Mouse (Mus musculus) heart, postnatal 14 days (tissue): ENCODE data around the gene Gm20388. TPM values are rescaled to one million over a fixed set of nuclear protein-coding genes. Genes with fewer than 3 reads are reported as not detected.

Source experiments
- DNase-seq, 2 experiments: peaks; one replicate each; pipeline ENCODE4 v3.0.0; 2021 to 2022
- intact Hi-C: fragments of 180-260 bp; cut with DNase I; formaldehyde crosslinking; loops from one replicate; pipeline ENCODE4 v1.15.1; 2025
- total RNA-seq, 2 experiments: library from RNA; stranded (reverse); gene quantifications; 2 replicates each; pipeline ENCODE4 v1.2.3; 2021

Gene Gm20388
- total RNA-seq, 2 experiments from 2014 or later = 0.24 TPM; not detected in 1

DNA sequence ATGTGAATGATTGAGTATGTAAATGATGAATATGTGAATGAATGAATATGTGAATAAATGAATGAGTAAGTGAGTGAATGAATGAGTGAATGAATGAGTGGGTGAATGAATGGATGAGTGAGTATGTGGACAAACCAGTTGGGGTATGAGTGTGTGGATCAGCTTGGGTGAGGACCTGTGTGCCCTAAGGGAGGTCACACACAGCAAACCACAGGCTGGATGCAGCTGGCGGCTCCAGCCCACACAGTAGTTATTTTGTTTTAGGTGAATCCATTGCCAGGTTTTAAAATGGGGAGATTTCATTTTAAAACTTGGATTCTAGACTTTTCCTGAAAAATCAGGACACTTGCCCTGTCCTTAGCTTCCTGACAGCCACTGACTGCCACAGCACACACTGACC, 2341.1 kb downstream of the Gm20388 start:
- DNase-seq = no peak
- intact Hi-C loops = no loop called here

DNA sequence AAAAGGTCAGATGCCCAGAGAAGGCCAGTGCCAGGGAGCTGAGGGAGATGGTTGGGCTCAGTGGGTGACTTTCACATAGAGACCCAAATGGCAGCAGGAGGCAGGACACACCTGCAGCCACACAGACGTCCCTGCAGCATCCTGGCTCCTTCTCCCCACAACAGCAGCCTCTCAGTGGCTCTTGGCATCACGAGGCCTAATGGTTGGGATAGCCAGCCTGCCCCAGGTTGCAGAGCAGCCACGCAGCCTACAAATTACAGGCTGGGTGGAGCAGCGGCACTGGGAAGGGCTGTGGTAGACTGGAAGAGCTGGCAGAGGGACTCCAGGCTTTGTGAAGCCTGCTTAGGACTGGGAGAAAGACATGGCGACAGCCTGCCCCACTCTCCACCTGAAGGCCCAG, 2341.7 kb downstream of the Gm20388 start:
- intact Hi-C loops = no loop called here
- DNase-seq = no peak

DNA sequence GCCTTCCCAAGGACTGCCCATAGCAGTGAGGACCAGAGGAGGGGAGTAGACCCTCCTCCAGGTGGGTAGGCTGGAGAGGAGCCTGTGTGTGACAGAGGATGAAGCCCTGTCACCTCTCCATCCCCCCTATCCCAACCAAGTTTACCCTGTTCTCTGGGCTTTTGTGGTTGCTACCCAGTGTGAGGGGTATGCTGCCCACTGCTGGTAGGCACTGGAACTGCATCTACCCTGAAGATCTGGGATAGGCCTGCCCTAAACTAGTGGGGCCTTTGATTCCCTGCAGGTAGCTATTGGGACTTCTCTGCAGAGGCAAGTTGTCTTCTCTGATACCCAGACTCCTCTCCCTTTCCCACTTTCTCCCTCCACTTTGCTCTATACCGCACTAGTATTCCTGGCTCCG, 2348.7 kb downstream of the Gm20388 start:
- intact Hi-C loops = loop anchor here (2.0 kb wide), 1 partner anchor 281 kb away; no protein-coding TSS in a partner anchor
- peak; percentile 79 to 88 for DNase-seq

DNA sequence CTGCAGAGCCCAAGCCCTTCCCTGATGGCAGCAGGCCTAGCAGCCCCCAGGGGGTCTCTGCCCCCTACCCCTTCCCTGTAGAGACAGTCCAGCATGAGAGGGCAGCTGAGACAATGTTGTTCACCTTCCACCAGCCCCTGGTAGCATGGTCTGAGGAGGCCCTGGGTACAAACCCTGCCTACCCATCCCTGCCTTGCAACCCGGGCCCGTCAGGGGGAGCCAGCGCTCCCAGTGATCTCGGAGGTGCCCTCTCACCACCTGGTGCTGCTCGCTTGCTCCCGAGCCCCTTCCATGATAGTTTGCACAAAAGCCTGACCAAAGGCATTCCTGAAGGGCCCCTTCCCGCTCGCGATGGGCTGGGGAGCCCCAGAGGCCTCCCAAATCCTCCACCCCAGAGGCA, 2350.1 kb downstream of the Gm20388 start:
- intact Hi-C loops = loop anchor here (2.0 to 5.0 kb wide), 2 partner anchors 63 to 98 kb away; no protein-coding TSS in a partner anchor
- no peak for DNase-seq

DNA sequence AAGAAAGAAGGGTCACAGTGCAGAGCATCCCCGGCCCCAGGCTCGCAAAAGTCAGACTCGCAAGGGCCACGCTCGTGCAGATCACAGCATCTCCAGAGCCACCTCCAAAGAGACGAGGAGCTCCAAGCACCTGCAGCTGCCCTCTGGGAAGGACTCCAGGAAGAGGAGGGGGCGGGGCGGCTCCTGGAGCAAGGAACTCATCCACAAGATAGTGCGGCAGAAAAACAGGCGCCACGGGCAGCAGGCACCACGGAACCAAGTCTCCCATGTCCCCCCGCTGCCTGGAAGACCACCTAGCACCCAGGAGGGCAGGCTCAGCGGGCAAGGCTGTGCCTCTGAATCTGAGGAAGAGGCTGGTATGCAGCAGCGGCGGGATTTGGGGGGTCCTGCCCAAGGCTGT, 2352.2 kb downstream of the Gm20388 start:
- no peak for DNase-seq
- intact Hi-C loops = loop anchor here (5.0 kb wide), 1 partner anchor 66 kb away; no protein-coding TSS in a partner anchor

DNA sequence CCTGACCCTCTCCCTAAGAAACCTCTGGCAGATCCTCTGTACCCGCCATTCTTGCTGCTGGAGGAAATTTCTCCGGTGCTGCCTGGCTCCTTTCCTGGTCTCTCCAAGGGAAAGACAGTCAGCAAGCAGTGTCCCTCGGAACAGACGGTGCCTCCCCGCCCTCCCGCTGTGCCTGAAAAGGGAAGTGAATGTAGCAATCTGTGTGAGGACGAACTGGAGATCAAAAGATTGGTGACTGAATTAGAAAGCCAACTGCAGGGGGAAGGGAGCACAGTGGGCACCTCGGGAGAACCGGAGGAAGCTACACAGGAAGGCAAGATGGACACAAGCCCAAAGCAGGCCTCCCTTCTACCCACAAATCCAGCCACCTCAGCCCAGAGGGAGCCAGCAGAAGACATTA, 2353.6 kb downstream of the Gm20388 start:
- no peak for DNase-seq
- intact Hi-C loops = loop anchor here (5.0 kb wide), 1 partner anchor 67 kb away; no protein-coding TSS in a partner anchor

DNA sequence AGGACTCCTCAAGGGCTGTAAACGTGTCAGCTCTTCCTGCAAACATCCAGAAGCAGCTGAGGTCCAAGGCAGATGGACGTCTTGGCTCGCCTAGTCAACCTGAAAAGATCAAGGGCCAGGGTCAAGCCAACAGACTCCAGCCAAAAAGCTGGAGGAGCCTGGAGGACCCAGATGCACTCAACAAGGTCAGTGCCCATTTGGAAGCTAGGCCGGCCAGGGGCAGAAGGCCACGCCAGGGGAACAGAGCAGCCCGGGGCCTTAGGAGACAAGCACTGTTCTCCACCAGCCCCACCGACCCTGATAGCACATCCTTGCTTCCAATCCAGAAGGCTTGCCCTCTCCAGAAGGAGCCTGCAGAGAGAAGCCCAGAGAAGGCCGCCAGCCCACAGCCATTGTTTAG, 2354.9 kb downstream of the Gm20388 start:
- DNase-seq = no peak
- intact Hi-C loops = no loop called here

DNA sequence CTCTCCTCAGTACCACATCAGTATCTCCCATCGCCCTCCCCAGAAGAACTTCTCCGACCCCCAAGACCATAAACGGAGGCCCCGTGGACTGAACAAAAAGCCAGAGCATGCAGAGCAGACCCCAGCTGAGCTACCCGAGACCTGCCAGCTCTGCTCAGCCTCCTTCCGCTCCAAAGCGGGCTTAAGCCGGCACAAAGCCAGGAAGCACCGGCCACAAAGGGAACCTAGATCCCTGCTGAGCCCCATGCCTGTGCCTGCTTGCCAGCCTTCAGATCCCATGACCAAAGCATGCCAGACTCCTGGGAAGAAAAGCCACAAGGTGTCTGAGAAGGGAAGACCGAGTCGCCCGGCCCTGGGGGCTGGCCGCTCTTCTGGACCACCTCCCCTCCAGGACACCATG, 2356.2 kb downstream of the Gm20388 start:
- intact Hi-C loops = no loop called here
- no peak for DNase-seq

DNA sequence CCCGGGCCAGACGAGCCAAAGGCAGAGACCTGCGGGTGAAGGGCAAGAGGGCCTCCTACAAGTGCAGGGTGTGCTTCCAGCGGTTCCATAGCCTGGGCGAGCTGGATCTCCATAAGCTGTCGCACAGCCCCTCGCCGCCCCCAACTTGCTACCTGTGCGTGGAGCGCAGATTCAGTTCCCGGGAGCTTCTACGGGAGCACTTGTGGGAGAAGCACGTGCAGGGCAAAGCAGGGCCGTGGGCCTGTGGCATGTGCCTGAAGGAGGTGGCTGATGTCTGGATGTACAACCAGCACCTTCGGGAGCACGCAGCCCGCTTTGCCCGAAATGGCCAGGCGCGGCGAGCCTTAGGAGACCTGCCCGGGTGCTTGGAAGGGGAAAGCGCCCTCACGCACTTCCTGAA, 2358.2 kb downstream of the Gm20388 start:
- no peak for DNase-seq
- intact Hi-C loops = loop anchor here (2.0 kb wide), 1 partner anchor 290 kb away; no protein-coding TSS in a partner anchor

DNA sequence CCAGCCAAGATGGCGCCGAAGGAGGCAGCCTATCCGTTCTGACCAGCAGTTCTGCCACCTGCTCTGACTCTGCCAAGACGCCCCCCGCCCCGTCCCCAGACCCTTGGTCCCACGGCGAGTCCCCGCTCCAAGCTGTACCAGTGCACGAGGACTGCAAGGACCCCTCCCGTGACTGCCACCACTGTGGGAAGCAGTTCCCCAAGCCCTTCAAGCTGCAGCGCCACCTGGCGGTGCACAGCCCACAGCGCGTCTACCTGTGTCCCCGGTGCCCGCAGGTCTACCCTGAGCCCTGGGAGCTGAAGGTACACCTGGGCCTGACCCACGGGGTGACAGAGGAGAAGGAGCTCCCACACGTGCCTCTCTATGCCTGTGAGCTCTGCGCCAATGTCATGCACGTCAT, 2358.8 kb downstream of the Gm20388 start:
- intact Hi-C loops = loop anchor here (2.0 kb wide), 1 partner anchor 291 kb away; no protein-coding TSS in a partner anchor
- DNase-seq = peak; percentile 77 to 85

DNA sequence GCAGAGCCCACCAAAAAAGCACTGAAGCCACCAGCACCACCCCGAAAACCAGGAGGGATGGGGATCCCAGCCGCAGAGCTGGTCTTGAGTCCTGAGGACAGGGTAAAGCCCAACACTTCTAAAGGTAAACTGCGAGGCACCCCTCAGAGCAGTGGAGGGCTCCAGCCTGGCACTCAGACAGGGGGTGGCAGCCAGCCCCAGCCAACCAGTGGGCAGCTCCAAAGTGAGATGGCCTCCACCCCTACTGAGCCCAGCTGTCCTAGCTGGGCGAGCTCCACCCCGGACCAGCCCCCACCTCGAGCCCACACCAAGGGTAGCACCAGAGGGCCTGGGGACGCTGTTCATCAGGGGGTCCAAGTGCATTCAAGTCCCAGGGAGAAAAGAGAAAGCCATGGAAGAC, 2359.9 kb downstream of the Gm20388 start:
- no peak for DNase-seq

DNA sequence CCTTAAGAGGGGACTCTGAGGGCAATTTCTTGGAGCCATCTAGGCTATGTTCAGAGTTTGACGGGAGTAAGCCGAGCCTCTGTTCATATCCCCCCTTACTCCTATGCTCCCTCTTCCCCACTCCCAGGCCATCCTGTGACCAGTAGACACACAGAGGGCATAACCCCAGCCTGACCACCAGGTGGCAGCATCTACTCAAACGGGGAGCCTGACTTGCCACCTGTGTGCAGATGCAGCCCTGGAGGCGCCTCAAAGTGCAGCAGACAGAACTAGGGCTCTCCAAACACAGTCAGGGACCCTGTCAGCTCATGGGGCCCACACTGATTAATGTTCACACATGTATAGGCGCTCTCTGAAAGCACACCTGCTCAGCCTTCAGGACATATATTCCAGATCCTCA, 2362.5 kb downstream of the Gm20388 start:
- peak; percentile 89 to 91 for DNase-seq
- intact Hi-C loops = loop anchor here (1.0 to 5.0 kb wide), 3 partner anchors 60 to 174 kb away; no protein-coding TSS in a partner anchor

More for the DNA sequence above, 2359.9 kb downstream of the Gm20388 start:
- intact Hi-C loops = loop anchor here (5.0 kb wide), 1 partner anchor 177 kb away; no protein-coding TSS in a partner anchor

DNA sequence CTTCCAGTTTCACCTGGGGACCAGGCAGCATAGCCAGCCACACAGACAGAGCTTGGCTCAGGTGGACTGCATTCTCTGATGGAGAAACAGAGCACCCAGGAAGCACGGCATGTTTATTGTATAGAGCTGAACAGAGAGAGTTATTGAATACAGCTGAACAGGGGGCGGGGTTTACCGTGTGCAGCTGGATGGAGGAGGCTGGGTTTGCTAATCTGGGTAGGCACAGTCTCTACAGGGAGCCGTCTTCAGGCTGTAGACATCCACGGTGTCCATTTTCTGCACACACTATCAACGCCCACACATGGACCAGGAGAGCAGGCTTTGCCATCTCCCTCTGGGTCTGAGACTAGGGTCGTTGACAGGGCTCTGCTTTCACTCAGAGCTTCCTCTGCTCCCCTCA, 2363.2 kb downstream of the Gm20388 start:
- no peak for DNase-seq
- intact Hi-C loops = loop anchor here (1.0 to 5.0 kb wide), 3 partner anchors 59 to 173 kb away; no protein-coding TSS in a partner anchor

DNA sequence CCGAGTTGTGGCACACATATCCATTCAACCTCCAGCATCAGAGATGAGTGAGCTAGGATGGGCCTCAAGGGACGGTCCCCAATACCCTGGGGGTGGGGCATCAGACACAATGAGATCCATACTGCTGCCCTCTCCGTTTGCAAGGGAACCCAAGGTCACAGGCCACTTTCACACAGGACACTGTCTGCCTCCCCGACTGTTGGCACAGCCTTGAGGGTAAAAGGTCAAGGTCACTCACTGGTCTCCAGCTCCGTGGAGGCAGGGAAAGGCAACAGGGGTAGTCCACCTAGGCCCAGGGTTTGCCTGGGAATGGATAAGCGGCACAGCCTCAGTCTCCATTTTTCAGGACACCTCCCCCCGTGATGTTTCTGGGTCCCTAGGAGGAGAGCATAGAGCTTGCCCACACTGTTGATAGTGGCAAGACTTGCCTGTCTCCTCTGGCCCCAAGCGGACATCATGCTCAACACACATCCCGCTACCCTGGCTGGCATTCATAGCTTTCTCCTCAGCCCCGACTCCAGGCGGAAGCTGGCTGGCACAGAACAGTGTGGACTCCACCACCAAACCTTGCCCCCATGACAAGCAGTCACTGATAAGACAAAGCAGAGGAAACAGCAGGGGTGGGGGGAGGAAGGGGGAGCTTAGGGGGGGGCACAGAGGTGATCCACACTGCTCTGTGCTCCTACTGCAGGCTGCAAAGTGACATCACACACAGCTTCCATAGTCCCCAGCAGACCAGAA, 2364.2 kb downstream of the Gm20388 start:
- intact Hi-C loops = loop anchor here (5.0 kb wide), 1 partner anchor 172 kb away; no protein-coding TSS in a partner anchor

DNA sequence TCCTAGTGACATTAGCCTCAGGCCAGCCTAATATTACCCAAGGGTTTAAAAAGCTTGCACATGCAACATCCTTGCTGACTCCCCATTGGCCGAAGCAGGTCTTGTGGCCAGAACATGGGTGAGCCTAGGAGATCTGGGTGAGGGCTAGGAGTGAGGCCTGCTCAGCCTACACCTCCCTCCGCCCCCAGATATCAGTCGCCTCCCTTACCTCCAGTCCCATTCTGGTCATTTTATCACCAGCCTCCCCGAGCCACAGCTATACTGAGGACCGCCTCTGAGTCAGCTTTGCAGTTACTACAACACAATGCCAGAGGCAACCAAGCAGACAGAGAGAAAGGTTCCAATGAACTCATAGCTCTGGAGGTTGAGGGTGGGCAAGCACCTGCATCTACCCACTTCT, 2365.7 kb downstream of the Gm20388 start:
- intact Hi-C loops = no loop called here
- DNase-seq = no peak

More for the DNA sequence above, 2364.2 kb downstream of the Gm20388 start:
- no peak for DNase-seq

DNA sequence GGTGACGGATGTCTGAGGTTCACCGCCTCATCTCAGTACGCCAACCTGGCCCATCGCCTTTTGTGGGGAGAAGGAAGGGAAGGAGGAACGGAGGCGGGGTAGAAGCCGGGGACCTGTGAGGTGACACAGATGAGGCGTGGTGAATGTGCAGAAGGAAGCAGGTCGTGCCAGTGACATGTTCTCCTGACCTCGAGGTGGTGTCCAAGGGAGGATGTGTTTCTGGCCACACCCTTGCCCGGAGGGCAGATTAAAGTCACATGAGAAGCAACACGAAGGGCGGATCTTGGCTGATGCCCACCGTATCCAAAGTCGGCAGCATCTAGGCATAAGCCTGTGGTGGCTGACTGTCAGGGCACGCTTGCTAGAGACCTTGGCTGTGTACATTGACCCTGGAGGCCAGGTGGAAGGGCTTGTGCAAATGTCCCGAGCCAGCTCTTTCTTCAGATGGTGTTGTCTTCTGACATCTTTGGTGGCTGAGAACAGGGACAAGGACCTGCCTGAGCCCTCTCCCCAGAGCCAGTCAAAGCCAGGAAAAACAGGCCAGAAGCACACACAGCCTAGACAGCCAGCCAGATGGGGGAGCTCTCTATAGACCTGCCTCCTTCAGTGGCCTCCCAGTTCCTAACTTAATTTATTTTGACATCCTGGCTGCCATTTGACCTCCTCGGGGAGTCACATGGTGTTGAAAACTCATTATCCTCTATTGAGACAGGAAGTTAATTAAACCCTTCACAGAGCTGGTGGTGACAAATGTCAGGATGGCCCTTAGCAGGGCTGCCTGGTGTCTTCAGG, 2366.8 kb downstream of the Gm20388 start:
- DNase-seq = no peak
- intact Hi-C loops = no loop called here

DNA sequence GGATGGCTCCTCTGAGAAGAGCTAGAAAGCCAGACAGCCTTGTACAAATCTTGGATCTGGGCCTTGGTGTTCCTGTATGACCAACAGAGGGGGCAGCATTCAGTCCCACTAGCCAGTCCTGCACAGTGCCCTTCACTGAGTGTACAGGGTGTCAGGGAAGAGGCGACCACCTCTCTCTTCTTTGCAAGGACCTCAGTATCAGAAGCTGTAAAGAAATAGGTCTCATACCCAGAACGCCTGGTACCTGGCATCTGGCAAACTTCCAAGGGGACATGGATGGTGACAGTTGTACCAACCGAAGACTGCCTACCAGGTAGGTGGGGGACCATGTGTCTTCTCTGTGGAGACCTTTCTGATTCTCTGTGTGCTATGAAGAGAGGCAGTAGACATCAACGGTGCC, 2369.5 kb downstream of the Gm20388 start:
- intact Hi-C loops = no loop called here
- no peak for DNase-seq

DNA sequence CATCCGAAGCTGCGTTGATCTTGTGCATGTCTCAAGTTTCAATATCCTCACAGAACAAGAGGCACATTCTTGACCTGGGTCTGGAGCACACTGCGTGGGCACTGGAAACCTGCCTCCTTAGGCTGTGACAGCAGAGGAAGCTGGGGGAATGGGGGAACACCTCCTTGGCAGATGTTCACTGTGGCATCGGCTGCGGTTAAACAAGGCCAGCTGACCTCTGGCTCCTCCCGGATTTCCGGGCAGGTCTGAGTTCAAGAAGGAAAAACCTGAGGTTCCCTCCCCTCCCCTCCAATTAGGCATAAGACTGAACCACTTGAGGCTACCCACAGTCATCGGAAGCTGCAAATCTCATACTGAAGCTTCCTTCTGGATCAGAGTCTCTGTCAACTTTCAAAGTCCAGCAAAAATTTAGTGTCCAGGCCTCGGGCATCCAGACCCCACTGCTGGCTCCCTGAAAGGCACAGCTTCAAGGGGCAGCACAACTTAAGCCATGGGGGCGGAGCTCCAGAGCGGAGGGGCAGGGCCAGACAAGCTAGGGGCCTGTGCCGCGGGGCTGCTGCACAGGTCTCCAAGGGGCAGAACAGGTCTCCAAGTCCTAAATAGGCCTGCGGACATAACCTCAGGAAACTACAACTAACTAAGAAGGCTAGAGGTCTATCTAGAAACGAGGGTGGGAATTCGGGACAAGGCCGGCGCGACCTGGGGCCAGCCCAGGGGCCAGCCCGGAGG, 2370.1 kb downstream of the Gm20388 start:
- intact Hi-C loops = no loop called here
- DNase-seq = no peak

DNA sequence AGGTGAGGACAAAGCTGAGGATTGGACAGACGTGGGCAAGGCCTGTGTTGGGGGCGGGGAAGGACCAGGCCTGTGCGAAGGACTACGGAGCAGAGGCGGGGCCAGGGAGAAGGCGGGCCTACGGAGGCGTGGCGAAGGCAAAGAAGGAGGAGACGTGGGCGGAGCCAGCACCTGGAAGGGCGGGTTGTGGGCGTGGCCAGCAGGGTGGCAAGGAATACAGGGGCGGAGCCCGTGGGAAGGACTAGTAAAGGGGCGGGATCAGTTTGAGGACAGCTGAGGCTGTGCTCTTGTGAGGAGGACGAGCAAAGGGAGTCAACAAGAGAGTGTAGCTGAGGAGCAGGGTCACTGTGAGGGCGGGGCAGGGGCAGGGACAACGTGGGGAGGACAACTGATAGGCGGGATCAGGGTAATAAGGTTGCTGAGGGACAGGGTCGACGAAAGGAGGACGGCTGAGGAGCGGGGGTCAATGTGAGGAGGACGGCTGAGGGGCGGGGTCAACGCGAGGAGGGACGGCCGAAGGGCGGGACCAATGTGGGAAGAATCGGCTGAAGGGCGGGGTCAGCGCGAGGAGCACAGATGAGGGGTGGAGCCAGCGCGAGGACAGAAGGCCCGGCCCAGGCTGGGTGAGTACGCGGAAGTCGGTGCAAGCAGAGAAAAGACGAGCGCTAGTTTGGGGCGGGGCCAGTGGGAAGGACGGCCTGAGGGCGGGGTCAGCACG, 2370.8 kb downstream of the Gm20388 start:
- DNase-seq = peak; percentile 100
- intact Hi-C loops = no loop called here

DNA sequence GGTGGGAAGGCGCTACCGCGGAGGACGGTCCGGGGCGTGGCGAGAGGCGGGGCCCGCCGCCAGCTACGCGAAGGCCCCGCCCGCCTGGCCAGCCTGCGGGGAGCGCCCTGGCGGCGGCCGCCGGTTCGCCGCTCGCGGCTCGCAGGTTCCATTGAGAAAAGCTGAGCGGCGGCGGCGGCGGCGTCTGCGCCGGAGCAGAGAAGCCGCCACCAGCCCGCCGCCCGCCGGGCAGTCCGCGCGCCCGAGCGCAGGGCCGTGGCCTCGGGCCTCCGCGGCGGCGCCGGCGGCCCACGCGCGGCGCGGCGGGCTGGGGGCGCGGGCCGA, 2371.4 kb downstream of the Gm20388 start, which contains the start of gene Zfpm1:
Gene Zfpm1 (plus strand): TSS at position 107 of the 324 bp plus-strand sequence.
- DNase-seq = no peak
- intact Hi-C loops = no loop called here
